11 mouse cellular contexts compared by ENCODE assay signal in genomic region chr2:28138583-28138982, GRCm38 (mm10). TPM values are rescaled to one million over a fixed set of nuclear protein-coding genes. Genes with fewer than 3 reads are reported as not detected.
DNase-seq lines count a peak whose midpoint lies in the region; ATAC-seq and TF ChIP-seq lines count a peak whose summit lies in the region.
"Had no signal": no experiment of that assay in that cellular context is flagged by ENCODE, and none has a peak within 500 bp of the region (broad histone marks: within the 10 kb centered on the region; RNA-seq: fewer than 3 reads in every experiment).

No protein-coding gene starts in this region.

- peaks cover 17% of the 10 kb centered on the region for H3K4me1 ChIP-seq in liver, postnatal 0 days (ENCODE audit: insufficient read depth)
- H3K4me1 ChIP-seq in liver, embryonic 11.5 days (replicated peaks; ENCODE audit: control insufficient read depth, insufficient read depth, low read length): peaks cover 22% of the 10 kb centered on the region
- peaks cover 10% of the 10 kb centered on the region; the same call in 1 of the 2 replicates for H3K4me1 ChIP-seq in kidney, postnatal 0 days (replicated peaks; ENCODE audit: insufficient read depth, low read length)

- no peaks in the 10 kb centered on the region for H3K27me3 ChIP-seq in liver, postnatal 0 days (ENCODE audit: insufficient read depth, low read length)
- no peaks in the 10 kb centered on the region; the same call in 1 of the 2 replicates for H3K27me3 ChIP-seq in liver, embryonic 11.5 days (replicated peaks; ENCODE audit: control insufficient read depth, insufficient read depth, low read length)
- H3K27me3 ChIP-seq in kidney, postnatal 0 days (ENCODE audit: insufficient read depth, low read length): no peaks in the 10 kb centered on the region
- H3K27me3 ChIP-seq: embryonic facial prominence, embryonic 12.5 days had no signal

- no peak overlapping the region for H3K9ac ChIP-seq in liver, postnatal 0 days (replicated peaks)
- H3K9ac ChIP-seq in liver, embryonic 11.5 days (ENCODE audit: low read depth, low read length): no peak overlapping the region
- H3K9ac ChIP-seq in kidney, postnatal 0 days (ENCODE audit: low read depth, low read length): no peak overlapping the region
- H3K9ac ChIP-seq: embryonic facial prominence, embryonic 12.5 days had no signal

- H3K36me3 ChIP-seq in liver, postnatal 0 days (replicated peaks; ENCODE audit: insufficient read depth, low read length): no peaks in the 10 kb centered on the region
- H3K36me3 ChIP-seq in liver, embryonic 11.5 days (ENCODE audit: control insufficient read depth, insufficient read depth, low read length): no peaks in the 10 kb centered on the region
- no peaks in the 10 kb centered on the region for H3K36me3 ChIP-seq in kidney, postnatal 0 days (ENCODE audit: insufficient read depth, low read length)
- H3K36me3 ChIP-seq: embryonic facial prominence, embryonic 12.5 days had no signal

- no peak overlapping the region for H3K4me2 ChIP-seq in liver, postnatal 0 days (ENCODE audit: low read depth, low read length)
- H3K4me2 ChIP-seq in liver, embryonic 11.5 days: no peak overlapping the region
- no peak overlapping the region for H3K4me2 ChIP-seq in kidney, postnatal 0 days (ENCODE audit: low read length)
- H3K4me2 ChIP-seq: embryonic facial prominence, embryonic 12.5 days had no signal

- no peak overlapping the region for H3K4me3 ChIP-seq in liver, postnatal 0 days (ENCODE audit: low read depth, low read length)
- no peak overlapping the region for H3K4me3 ChIP-seq in liver, embryonic 11.5 days (ENCODE audit: low read depth, low read length)
- H3K4me3 ChIP-seq in kidney, postnatal 0 days (replicated peaks; ENCODE audit: low read depth, low read length): no peak overlapping the region
- H3K4me3 ChIP-seq: embryonic facial prominence, embryonic 12.5 days had no signal

- H3K27ac ChIP-seq in liver, postnatal 0 days (ENCODE audit: low read depth): no peak overlapping the region
- H3K27ac ChIP-seq in liver, embryonic 11.5 days (ENCODE audit: low read depth, low read length): no peak overlapping the region
- H3K27ac ChIP-seq in kidney, postnatal 0 days: no peak overlapping the region
- H3K27ac ChIP-seq: embryonic facial prominence, embryonic 12.5 days had no signal

- TF ChIP-seq EP300 in liver, postnatal 0 days (IDR thresholded peaks at IDR 0.05; ENCODE audit: low read depth): no peak

- TF ChIP-seq CTCF in liver, postnatal 0 days (IDR thresholded peaks at IDR 0.05; ENCODE audit: low read depth): no peak
- no peak for TF ChIP-seq CTCF in kidney, postnatal 0 days (IDR thresholded peaks at IDR 0.05; ENCODE audit: low read depth)

- peak; percentile 21 for DNase-seq in embryo, embryonic 11 days
- DNase-seq in embryo, embryonic 10 days (ENCODE audit: low spot score): no peak
- DNase-seq in liver, postnatal 0 days: peak; percentile 22
- DNase-seq in liver, embryonic 11.5 days (ENCODE audit: low spot score): no peak
- DNase-seq in kidney, postnatal 0 days (ENCODE audit: low spot score): peak; percentile 61
- peak; percentile 55 for DNase-seq in retina, embryonic 14.5 days (ENCODE audit: low spot score)
- no peak for DNase-seq in left cerebral cortex, adult 11 months (ENCODE audit: low spot score)
- no peak for DNase-seq in thymus, postnatal 36 days
- DNase-seq: right cerebral cortex, postnatal 25 days had no signal

- H3K9me3 ChIP-seq in liver, postnatal 0 days (ENCODE audit: low read length): no peaks in the 10 kb centered on the region
- no peaks in the 10 kb centered on the region for H3K9me3 ChIP-seq in liver, embryonic 11.5 days (ENCODE audit: control insufficient read depth, low read length)
- no peaks in the 10 kb centered on the region for H3K9me3 ChIP-seq in kidney, postnatal 0 days (replicated peaks; ENCODE audit: low read length)
- H3K9me3 ChIP-seq: embryonic facial prominence, embryonic 12.5 days had no signal

- WGBS in liver, postnatal 0 days (ENCODE audit: insufficient replicate concordance): 65% methylated on average over 6 of the region's 6 CpGs
- WGBS in liver, embryonic 11.5 days: 66% methylated on average over 6 of the region's 6 CpGs
- 19% methylated on average over 6 of the region's 6 CpGs for WGBS in kidney, postnatal 0 days

- no peak for ATAC-seq in liver, postnatal 0 days
- ATAC-seq in liver, embryonic 11.5 days (replicated peaks; ENCODE audit: low FRiP score): no peak
- no peak for ATAC-seq in kidney, postnatal 0 days (replicated peaks; ENCODE audit: low FRiP score, low read depth)

RNA-seq across cellular contexts. Expression of gene Fcnb, which starts 53.9 kb away (rescaled TPM):
- polyA plus RNA-seq in liver, postnatal 0 days (2015; fragmentation: Nextera tagmentation; extraction: Ambion mirVana): 56.1 and 57.0 TPM in 2 replicates
- 4.1 and 5.6 TPM in 2 replicates for polyA plus RNA-seq in liver, embryonic 11.5 days (2014; fragmentation: Nextera tagmentation; extraction: Ambion mirVana)
- polyA plus RNA-seq in kidney, postnatal 0 days (2015; fragmentation: Nextera tagmentation; extraction: Ambion mirVana): not detected in 2 replicates
- polyA plus RNA-seq: embryonic facial prominence, embryonic 12.5 days; neural tube, embryonic 11.5 days had no signal

RNA-seq across cellular contexts. Expression of gene Olfm1, which starts 54.2 kb away (rescaled TPM):
- 2.4 and 3.1 TPM in 2 replicates for polyA plus RNA-seq in liver, postnatal 0 days (2015; fragmentation: Nextera tagmentation; extraction: Ambion mirVana)
- polyA plus RNA-seq in liver, embryonic 11.5 days (2014; fragmentation: Nextera tagmentation; extraction: Ambion mirVana): 8.8 and 9.4 TPM in 2 replicates
- polyA plus RNA-seq in kidney, postnatal 0 days (2015; fragmentation: Nextera tagmentation; extraction: Ambion mirVana): 12.0 and 13.8 TPM in 2 replicates

Comparison
In these comparisons a context has a peak if more than half of its experiments do, and no peak if none do; other contexts are left out.
1. DNase-seq: peak in embryo, embryonic 11 days (single experiment), liver, postnatal 0 days (single experiment), kidney, postnatal 0 days (single experiment) and retina, embryonic 14.5 days (single experiment); none in embryo, embryonic 10 days (single experiment), liver, embryonic 11.5 days (single experiment), left cerebral cortex, adult 11 months (single experiment) and thymus, postnatal 36 days (0 of 2).